Mouse (Mus musculus) brown adipose tissue, adult 24 weeks (tissue): ENCODE data around the gene Hemk1. TPM values are rescaled to one million over a fixed set of nuclear protein-coding genes. Genes with fewer than 3 reads are reported as not detected.

ENCODE experiments used
- H3K27ac ChIP-seq: fragments of 200-500 bp; replicated peaks from 2 replicates; pipeline ENCODE4 v1.5.1; 2012; ENCODE audit warnings: low read depth, mild to moderate bottlenecking, low read length
- H3K4me1 ChIP-seq: fragments of 200-500 bp; 2 replicates; pipeline ENCODE4 v1.6.1; 2012; ENCODE audit warnings: low read length, mixed read lengths; ENCODE audit not compliant: control insufficient read depth, insufficient read depth, insufficient read length
- H3K4me3 ChIP-seq: fragments of 200-500 bp; 2 replicates; pipeline ENCODE4 v1.5.1; 2012; ENCODE audit warnings: low read depth, mild to moderate bottlenecking, low read length, moderate library complexity; ENCODE audit not compliant: insufficient read depth
- polyA plus RNA-seq: library from polyadenylated mRNA; stranded (reverse); fragments of >200 nt; gene quantifications from 2 replicates; pipeline ENCODE4 v1.2.4, GENCODE M21; 2012; ENCODE audit not compliant: missing spikeins, insufficient read depth, insufficient read length

Hemk1 gene
- polyA plus RNA-seq = 52.8 and 58.3 TPM in 2 replicates

GRCm38 (mm10) chr9:107338172-107338883 is at the start of gene Hemk1:
Gene Hemk1, minus strand, starts transcription at chr9:107338350.
- H3K4me3 ChIP-seq = peak within 1 kb of the TSS; percentile 94
- H3K4me1 ChIP-seq = peaks cover 6% of the 10 kb centered on the region
- H3K27ac ChIP-seq = peak within 1 kb of the TSS; percentile 83

DNA sequence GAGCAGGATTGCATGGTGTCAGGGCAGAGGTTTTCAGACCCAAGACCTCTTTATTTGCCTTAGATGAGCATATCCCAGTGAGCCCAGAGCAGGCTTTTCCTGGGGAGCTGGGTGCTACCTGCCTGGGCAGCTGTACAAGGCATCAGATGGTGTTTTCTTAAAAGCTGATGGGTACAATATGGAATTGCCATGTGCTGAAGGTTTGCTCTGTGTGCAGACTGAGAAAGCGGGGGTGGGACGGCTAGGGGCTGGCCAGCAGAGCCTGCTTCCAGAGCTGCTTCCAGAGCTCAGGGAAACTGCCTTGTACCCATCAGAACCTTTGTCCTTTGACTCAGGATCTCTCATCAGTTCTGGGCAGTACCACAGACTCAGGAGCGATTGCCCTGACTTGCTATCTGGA is 49.6 kb upstream of the Hemk1 start:
- no peaks in the 10 kb centered on the region for H3K4me1 ChIP-seq
- no peak overlapping the region for H3K27ac ChIP-seq
- no peak overlapping the region for H3K4me3 ChIP-seq

DNA sequence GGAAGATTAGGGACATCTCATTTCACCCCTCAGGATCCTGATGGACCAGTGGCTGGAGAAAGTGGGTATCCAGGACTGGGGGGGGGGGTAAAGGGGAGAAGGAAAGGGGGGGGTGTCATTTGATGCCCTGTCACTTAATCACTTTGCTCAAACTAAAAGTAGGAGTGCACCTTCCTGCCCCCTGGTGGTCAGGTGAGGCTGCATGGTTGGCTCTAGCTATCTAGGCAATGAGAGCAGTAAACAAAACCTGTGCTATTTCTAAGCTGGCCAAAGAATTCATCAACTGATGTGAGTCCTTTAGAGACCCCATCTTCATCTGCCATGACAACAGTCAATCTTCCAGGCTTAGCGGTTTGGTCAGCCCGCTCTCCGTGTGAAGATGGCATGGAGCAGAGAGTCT is 48.6 kb upstream of the Hemk1 start:
- Histone ChIP-seq H3K4me1 (no peaks in the 10 kb centered on the region), H3K4me3 (no peak overlapping the region)

DNA sequence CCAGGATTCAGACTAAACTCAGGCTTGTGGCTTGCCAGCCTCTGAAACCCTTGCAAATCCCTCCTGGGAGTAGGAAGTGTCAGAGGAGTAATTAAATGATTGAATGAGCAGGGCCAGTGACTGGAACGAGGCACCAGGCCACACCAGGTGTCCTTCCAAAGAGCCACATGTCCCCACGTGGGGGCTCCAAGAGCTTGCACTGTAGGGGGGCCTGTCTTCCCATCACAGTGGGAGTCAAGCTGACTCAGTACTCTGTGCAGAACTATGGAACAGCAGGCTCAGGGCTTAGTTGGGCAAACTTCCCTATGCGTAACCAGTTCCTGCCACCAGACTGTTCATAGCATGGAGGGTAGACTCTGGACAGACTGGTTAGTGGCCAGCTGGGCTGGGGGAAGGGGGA is 46.2 kb upstream of the Hemk1 start:
- H3K4me1 ChIP-seq = no peaks in the 10 kb centered on the region
- no peak overlapping the region for H3K27ac ChIP-seq
- no peak overlapping the region for H3K4me3 ChIP-seq

More for the DNA sequence above, 48.6 kb upstream of the Hemk1 start:
- H3K27ac ChIP-seq = no peak overlapping the region

- no peak overlapping the region for H3K4me3 ChIP-seq
- H3K4me1 ChIP-seq = no peaks in the 10 kb centered on the region
- no peak overlapping the region for H3K27ac ChIP-seq
These were observed 43.6 kb upstream of the Hemk1 start for GRCm38 (mm10) chr9:107381723-107382122.

DNA sequence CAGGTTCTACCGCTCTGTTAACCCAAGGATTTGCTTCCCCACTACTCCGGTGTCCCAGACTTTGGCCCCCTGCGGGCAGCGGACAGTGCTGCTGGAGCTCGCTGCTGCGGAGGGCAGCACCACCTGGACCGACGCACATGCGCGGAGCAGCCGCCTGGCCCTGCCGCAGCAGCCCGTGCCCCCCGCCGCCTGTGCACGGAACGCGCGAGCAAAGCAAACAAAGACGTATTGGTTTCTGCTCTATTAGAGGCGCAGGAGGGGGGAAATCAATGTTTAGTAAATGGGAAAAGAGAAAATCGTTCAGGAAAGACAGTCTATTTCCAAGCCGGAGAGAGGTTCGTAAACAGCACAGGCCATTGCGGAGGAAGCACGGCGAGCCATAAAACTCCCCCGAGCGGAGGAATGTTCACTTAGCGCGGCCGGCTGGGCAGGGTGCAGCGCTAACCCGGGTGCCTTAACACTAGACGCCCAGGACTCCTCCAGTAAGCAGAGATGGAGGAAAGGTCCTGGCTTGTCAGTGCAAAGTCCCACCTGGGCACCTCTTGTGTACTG is 39.9 kb upstream of the Hemk1 start:
- Histone ChIP-seq H3K27ac (no peak overlapping the region), H3K4me3 (0 out of 2 replicates have a peak overlapping the region, but pooled peaks have one; percentile 7), H3K4me1 (no peaks in the 10 kb centered on the region)

GRCm38 (mm10) chr9:107375451-107375850 is 37.3 kb upstream of the Hemk1 start:
- no peaks in the 10 kb centered on the region for H3K4me1 ChIP-seq
- no peak overlapping the region for H3K4me3 ChIP-seq
- H3K27ac ChIP-seq = no peak overlapping the region

DNA sequence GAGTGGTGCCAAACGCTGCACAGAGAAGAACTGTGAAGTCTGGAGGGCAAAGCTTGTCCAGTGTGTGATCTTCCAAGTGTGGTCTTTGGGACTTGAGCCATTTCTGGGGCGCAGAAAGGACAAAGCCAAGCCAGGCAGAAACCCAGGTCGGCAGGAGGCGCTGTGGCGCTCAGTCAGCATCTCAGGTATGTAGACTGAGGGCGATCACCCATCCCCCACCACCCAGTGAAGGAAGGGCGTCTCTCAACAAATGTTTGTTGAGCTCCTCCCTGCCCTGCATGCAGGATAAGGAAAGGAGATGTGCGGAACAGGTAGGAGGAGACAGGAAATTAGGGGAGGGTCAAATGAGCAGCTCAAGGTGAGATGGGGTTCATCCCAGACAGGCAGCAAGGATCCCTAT is 36.5 kb upstream of the Hemk1 start:
- Histone ChIP-seq H3K4me3 (no peak overlapping the region), H3K27ac (no peak overlapping the region), H3K4me1 (no peaks in the 10 kb centered on the region)

DNA sequence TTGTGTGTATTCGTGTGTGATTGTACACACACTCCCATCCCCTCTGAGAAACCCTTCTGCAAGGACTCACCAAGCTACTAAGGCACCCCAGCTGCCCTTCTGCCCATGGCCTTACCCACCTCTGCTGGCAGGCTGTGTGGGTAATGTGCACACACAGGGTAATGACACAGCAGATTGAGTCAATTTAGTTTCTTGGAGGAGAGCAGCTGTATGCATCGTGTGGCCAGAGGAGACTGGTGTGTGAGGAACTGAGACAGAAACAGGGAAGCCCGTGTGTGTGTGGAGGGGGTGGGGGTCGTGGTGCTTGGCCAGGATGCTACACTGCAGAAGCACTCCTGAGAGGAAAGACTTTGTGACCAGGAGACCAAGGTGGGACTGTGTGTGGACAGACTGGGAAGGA is 34.3 kb upstream of the Hemk1 start:
- H3K4me1 ChIP-seq = no peaks in the 10 kb centered on the region
- H3K4me3 ChIP-seq = no peak overlapping the region
- no peak overlapping the region for H3K27ac ChIP-seq

DNA sequence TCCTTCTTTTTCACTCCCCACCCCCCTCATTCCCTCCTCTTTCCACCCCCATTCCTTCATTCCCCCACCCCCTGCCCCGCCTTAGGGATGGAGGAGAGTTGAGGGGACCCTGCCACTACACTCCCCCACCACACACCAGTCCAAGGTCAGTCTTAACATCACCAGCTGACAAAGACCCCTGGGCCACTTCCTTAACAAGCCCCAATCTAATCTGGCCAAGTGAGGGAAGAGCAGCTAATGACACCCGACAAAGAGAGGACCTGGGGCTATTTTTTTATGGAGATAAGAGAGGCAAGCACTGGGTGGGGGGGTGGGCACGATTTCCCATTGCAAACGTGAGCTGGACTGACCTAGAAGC is 31.9 kb upstream of the Hemk1 start:
- Histone ChIP-seq H3K27ac (no peak overlapping the region), H3K4me3 (no peak overlapping the region), H3K4me1 (no peaks in the 10 kb centered on the region)

- Histone ChIP-seq H3K4me1 (no peaks in the 10 kb centered on the region), H3K27ac (no peak overlapping the region), H3K4me3 (no peak overlapping the region)
These were observed 31.3 kb upstream of the Hemk1 start for GRCm38 (mm10) chr9:107369270-107370105.

GRCm38 (mm10) chr9:107368302-107368701 is 30.2 kb upstream of the Hemk1 start:
- Histone ChIP-seq H3K27ac (no peak overlapping the region), H3K4me1 (no peaks in the 10 kb centered on the region), H3K4me3 (no peak overlapping the region)

DNA sequence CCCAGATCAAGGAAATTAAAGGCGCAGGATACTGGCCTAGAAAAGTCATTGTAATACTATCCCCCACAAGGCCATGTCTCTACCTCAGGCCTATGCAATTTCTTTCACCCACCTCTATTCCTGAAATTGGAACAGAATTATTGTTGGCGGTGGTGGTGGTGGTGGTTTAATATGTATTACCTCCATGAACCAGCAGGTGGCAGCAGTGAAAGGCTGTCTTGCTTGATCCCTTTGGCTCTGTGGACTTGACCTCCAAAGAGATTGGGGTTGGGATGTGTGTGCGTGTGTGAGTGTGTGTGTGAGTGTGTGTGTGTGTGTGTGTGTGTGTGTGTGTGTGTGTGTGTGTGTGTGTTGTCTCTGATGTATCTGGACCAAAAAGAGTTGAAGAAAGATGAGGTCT is 28.5 kb upstream of the Hemk1 start:
- no peak overlapping the region for H3K4me3 ChIP-seq
- no peaks in the 10 kb centered on the region for H3K4me1 ChIP-seq
- no peak overlapping the region for H3K27ac ChIP-seq

DNA sequence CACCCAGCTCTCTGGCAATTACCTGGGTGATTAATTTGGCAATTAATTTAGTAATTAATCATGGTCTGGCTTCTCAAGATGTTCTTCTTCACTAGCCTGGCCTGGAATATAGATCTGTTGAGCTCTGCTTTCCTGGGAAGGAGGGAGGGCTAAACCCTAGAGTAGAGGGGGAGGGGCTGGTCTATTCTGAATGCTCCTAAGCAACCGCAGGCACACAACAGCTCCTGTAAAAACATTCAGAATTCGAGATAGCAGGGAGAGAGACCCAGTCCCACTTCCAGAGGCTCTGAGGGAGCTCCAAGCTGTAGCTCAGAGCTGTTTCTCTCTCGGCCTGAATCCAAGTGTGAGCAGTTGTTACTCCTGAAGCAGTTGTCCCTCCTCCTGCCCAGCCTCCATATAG is 22.8 kb upstream of the Hemk1 start:
- H3K27ac ChIP-seq = no peak overlapping the region

GRCm38 (mm10) chr9:107357651-107358050 is 19.5 kb upstream of the Hemk1 start:
- no peak overlapping the region for H3K4me3 ChIP-seq
- H3K4me1 ChIP-seq = no peaks in the 10 kb centered on the region
- no peak overlapping the region for H3K27ac ChIP-seq

More for the DNA sequence above, 22.8 kb upstream of the Hemk1 start:
- Histone ChIP-seq H3K4me3 (no peak overlapping the region), H3K4me1 (no peaks in the 10 kb centered on the region)
